Mouse (Mus musculus): ENCODE data around the gene Pik3r5.

DNA sequence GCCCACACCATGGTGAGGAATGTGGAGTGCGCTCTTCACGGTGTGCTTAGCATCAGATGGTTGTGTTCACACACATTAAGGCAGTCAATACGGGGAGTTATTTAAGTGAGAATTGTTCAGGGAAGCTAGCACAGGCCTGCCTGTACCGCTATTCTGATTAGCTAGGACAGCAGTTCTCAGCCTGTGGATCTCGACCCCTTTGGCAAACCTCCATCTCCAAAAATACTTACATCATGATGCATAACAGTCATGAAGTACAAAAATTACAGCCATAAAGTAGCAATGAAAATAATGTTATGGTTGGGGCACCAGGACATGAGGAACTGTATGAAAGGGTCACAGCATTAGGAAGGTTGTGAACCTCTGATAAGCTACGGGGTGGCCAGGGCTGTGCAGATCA lies 45.7 kb downstream of the Pik3r5 start:
- no peak for TF ChIP-seq CTCF (IDR thresholded peaks at IDR 0.05; ENCODE audit: low read depth, low read length)
- TF ChIP-seq POLR2A (IDR thresholded peaks at IDR 0.05; ENCODE audit: extremely low read depth, insufficient read depth, low read length) = no peak
